Mouse (Mus musculus): ENCODE results near the gene Rictor. TPM values are rescaled to one million over a fixed set of nuclear protein-coding genes. Genes with fewer than 3 reads are reported as not detected.

Gene Rictor
- polyA plus RNA-seq, 1 experiment from 2014 or later, result 35.9 TPM

DNA sequence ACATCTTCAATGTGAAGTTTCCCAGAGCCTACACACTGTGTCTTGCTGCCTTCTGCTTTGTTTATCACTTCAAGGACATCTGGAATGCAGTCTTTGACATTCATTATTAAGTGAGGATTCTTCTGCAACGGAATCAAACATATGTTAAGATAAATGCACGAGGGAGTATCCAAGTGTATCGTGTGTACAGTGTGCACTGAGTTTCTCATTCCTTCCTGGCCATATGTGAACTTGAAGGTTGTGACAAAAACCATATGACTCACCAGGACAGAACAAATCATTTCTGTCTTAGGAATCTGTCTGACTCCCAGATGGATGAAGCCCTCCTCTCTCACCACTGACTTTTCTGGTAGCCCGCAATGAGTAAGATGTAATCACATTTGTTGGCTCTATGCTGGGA lies 107.6 kb downstream of the Rictor start:
- 39% methylated on average over 4 of the region's 4 CpGs for WGBS

DNA sequence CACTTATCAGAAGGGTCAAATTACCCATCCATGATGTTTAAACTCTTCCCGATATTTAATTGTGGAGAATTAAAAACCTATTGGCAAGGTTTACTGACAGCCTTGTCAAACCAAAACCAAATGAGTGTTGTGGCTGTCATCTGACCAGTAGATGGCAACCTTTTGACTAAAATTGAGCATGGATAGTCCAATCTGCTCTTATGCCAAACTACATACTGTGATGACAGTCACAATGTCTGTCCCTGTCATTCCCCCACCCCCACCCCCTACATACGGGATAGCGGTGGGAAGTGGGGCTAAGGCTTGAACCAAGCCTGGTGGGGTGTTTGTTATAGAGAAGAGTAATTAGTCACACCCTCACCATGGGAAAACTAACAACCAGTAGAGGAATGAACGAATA lies 132.0 kb downstream of the Rictor start:
- no peak overlapping the region for H3K4me2 ChIP-seq
- no peaks in the 10 kb centered on the region for H3K4me1 ChIP-seq
- 48% methylated on average over 4 of the region's 4 CpGs for WGBS
- H3K27ac ChIP-seq, result no peak overlapping the region
- ATAC-seq (ENCODE audit: insufficient read depth, low FRiP score, low read depth), result no peak
- no peaks in the 10 kb centered on the region for H3K9me3 ChIP-seq
- H3K36me3 ChIP-seq, result no peaks in the 10 kb centered on the region
- H3K9ac ChIP-seq, result no peak overlapping the region
- H3K4me3 ChIP-seq (replicated peaks), result no peak overlapping the region
- H3K27me3 ChIP-seq (replicated peaks), result no peaks in the 10 kb centered on the region

More for the DNA sequence above, 107.6 kb downstream of the Rictor start:
- no peaks in the 10 kb centered on the region for H3K36me3 ChIP-seq
- 0 out of 2 replicates have a peak, but pooled peaks cover 2% of the 10 kb centered on the region for H3K9me3 ChIP-seq
- no peak overlapping the region for H3K9ac ChIP-seq
- no peak overlapping the region for H3K4me3 ChIP-seq (replicated peaks)
- no peak overlapping the region for H3K27ac ChIP-seq
- no peaks in the 10 kb centered on the region for H3K27me3 ChIP-seq (replicated peaks)
- no peak overlapping the region for H3K4me2 ChIP-seq
- H3K4me1 ChIP-seq, result no peaks in the 10 kb centered on the region
- no peak; the same call in 1 of the 2 replicates for ATAC-seq (ENCODE audit: insufficient read depth, low FRiP score, low read depth)

DNA sequence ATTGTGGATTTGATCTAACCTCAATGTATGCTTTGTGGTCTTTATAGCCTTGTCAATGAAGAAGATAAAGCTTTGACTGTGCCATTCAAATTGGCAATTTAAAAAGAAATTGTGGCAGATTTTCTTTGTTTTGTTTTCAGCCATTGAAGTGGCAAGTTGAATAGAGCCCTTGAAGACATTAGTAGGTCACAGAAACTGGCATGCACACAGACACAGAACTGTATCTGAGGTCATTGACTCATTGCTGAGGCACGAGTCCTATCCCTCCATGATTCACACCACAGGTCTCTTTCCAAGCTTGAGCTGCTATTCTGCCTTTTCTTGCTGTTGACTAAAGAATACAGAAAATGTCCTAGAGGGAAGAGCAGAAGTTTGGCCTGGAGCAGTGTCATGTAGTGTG lies 141.7 kb downstream of the Rictor start:
- Histone ChIP-seq H3K9ac (no peak overlapping the region), H3K27me3 (replicated peaks) (no peaks in the 10 kb centered on the region), H3K4me1 (no peaks in the 10 kb centered on the region), H3K36me3 (no peaks in the 10 kb centered on the region), H3K4me3 (replicated peaks) (no peak overlapping the region), H3K27ac (no peak overlapping the region), H3K4me2 (no peak overlapping the region), H3K9me3 (no peaks in the 10 kb centered on the region)
- 61% methylated on average over 1 of the region's 1 CpGs for WGBS
- no peak for ATAC-seq (ENCODE audit: insufficient read depth, low FRiP score, low read depth)

Other genes starting within 250 kb of the Rictor start
- 10.7 and 11.8 TPM in 2 replicates for gene Fyb, start 185.5 kb upstream of the Rictor start, polyA plus RNA-seq (2015; fragmentation: Nextera tagmentation; extraction: Ambion mirVana)
- gene Osmr, start 166.6 kb downstream of the Rictor start, polyA plus RNA-seq (2015; fragmentation: Nextera tagmentation; extraction: Ambion mirVana), result 1.7 and 1.8 TPM in 2 replicates

Data from stomach, embryonic 15.5 days (tissue).